Mouse (Mus musculus) embryonic fibroblast, embryonic 13.5 days (primary cell): ENCODE data around the gene Ube2s.

Source experiments
- CTCF ChIP-seq: IDR thresholded peaks from 2 replicates; pipeline ENCODE4 v1.5.1; 2011; ENCODE audit warnings: mild to moderate bottlenecking, control low read depth, low read length, moderate library complexity, borderline replicate concordance; ENCODE audit not compliant: insufficient read depth
- POLR2A ChIP-seq: IDR thresholded peaks from 2 replicates; pipeline ENCODE4 v1.6.1; 2011; ENCODE audit warnings: low read depth, mild to moderate bottlenecking, control low read depth, low read length, moderate library complexity

- TF ChIP-seq POLR2A (no peak), CTCF (no peak)
Measured at GRCm38 (mm10) chr7:4759670-4760069, 52.7 kb downstream of the Ube2s start.
